Mouse (Mus musculus) lung, postnatal 0 days (tissue): Measurements from ENCODE around the gene Rgs1. TPM values are rescaled to one million over a fixed set of nuclear protein-coding genes. Genes with fewer than 3 reads are reported as not detected.

Experiments
- ATAC-seq: fragments of 200-750 bp; cut with Nextera tagmentation; 2 replicates; pipeline ENCODE4 v1.8.0; 2017; ENCODE audit warnings: moderate library complexity
- DNase-seq: peaks from one replicate; pipeline ENCODE4 v3.0.0-alpha.2; 2016; ENCODE audit warnings: low spot score
- H3K27ac ChIP-seq: fragments of 300-500 bp; sonication (generic); 2 replicates; pipeline ENCODE4 v1.5.1; 2014; ENCODE audit warnings: antibody characterized with exemption, mild to moderate bottlenecking, low read length, mixed read lengths
- H3K27me3 ChIP-seq: fragments of 300-500 bp; sonication (generic); replicated peaks from 2 replicates; pipeline ENCODE4 v1.6.1; 2014; ENCODE audit warnings: low read length, mixed read lengths; ENCODE audit not compliant: insufficient read depth
- H3K36me3 ChIP-seq: fragments of 300-500 bp; sonication (generic); 2 replicates; pipeline ENCODE4 v1.6.1; 2014; ENCODE audit warnings: low read length, mixed read lengths; ENCODE audit not compliant: insufficient read depth
- H3K4me1 ChIP-seq: fragments of 300-500 bp; sonication (generic); 2 replicates; pipeline ENCODE4 v1.6.1; 2014; ENCODE audit warnings: antibody characterized with exemption, low read depth, low read length, mixed read lengths; ENCODE audit not compliant: insufficient read depth
- H3K4me2 ChIP-seq: fragments of 300-500 bp; sonication (generic); replicated peaks from 2 replicates; pipeline ENCODE4 v1.6.1; 2014; ENCODE audit warnings: low read depth, mild to moderate bottlenecking, low read length, moderate library complexity, mixed read lengths
- H3K4me3 ChIP-seq: fragments of 300-500 bp; sonication (generic); 2 replicates; pipeline ENCODE4 v1.5.1; 2014; ENCODE audit warnings: low read depth, low read length
- H3K9ac ChIP-seq: fragments of 300-500 bp; sonication (generic); replicated peaks from 2 replicates; pipeline ENCODE4 v1.6.1; 2014; ENCODE audit warnings: low read depth, mild to moderate bottlenecking
- H3K9me3 ChIP-seq: fragments of 300-500 bp; sonication (generic); 2 replicates; pipeline ENCODE4 v1.6.1; 2016; ENCODE audit warnings: low read length, mixed read lengths
- CTCF ChIP-seq: IDR thresholded peaks from 2 replicates; pipeline ENCODE4 v1.5.1; 2016; ENCODE audit warnings: antibody characterized with exemption, mild to moderate bottlenecking
- EP300 ChIP-seq: IDR thresholded peaks from 2 replicates; pipeline ENCODE4 v1.6.1; 2016; ENCODE audit warnings: antibody characterized with exemption, mild to moderate bottlenecking, control low read depth
- WGBS: fragments of 180-500 bp; shearing (Covaris S2); extraction: QIAGEN DNeasy Blood & Tissue Kit; methylation state at CpG from one replicate; pipeline ENCODE4 v1.1.7; 2014; 5-methylcytosine and 5-hydroxymethylcytosine counted together
- polyA plus RNA-seq: library from polyadenylated mRNA; unstranded; fragments of >200 nt; fragmentation: Nextera tagmentation; extraction: Ambion mirVana; gene quantifications from 2 replicates; pipeline ENCODE4 v1.2.1, GENCODE M21; 2015

Rgs1 gene
- 0.41 and 0.69 TPM in 2 replicates for polyA plus RNA-seq

DNA sequence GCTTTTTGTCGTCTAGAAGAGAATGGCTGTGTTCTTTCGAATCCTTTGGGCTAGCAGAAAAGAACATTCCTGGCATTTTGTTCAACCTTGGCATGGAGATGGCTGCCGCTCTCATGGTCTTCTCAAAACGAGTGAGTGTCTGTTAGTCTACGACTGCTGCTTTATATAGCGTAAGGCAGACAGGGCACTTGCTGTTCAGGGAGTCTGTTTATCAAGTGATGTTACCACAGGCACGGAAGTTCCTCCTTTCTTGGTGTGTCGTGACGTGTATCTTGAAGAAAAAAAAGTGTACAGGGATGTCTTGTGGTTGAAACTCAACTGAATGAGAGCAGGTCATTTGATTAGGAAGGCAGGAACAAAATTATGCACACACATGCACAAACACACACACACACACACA is at the start of gene Rgs1:
Gene Rgs1 (minus strand): TSS at position 320 of the 400 bp plus-strand sequence.
- TF ChIP-seq CTCF, result no peak
- no peak for TF ChIP-seq EP300
- no peak within 1 kb of the TSS for H3K27ac ChIP-seq
- no peak within 1 kb of the TSS for H3K4me2 ChIP-seq
- H3K27me3 ChIP-seq, result no peaks in the 10 kb centered on the region
- 74% methylated on average over 9 of the region's 9 CpGs for WGBS
- no peak for ATAC-seq
- H3K36me3 ChIP-seq, result no peaks in the 10 kb centered on the region
- H3K4me3 ChIP-seq, result no peak within 1 kb of the TSS
- no peaks in the 10 kb centered on the region for H3K9me3 ChIP-seq
- H3K4me1 ChIP-seq, result no peaks in the 10 kb centered on the region
- no peak within 1 kb of the TSS for H3K9ac ChIP-seq
- no peak for DNase-seq

DNA sequence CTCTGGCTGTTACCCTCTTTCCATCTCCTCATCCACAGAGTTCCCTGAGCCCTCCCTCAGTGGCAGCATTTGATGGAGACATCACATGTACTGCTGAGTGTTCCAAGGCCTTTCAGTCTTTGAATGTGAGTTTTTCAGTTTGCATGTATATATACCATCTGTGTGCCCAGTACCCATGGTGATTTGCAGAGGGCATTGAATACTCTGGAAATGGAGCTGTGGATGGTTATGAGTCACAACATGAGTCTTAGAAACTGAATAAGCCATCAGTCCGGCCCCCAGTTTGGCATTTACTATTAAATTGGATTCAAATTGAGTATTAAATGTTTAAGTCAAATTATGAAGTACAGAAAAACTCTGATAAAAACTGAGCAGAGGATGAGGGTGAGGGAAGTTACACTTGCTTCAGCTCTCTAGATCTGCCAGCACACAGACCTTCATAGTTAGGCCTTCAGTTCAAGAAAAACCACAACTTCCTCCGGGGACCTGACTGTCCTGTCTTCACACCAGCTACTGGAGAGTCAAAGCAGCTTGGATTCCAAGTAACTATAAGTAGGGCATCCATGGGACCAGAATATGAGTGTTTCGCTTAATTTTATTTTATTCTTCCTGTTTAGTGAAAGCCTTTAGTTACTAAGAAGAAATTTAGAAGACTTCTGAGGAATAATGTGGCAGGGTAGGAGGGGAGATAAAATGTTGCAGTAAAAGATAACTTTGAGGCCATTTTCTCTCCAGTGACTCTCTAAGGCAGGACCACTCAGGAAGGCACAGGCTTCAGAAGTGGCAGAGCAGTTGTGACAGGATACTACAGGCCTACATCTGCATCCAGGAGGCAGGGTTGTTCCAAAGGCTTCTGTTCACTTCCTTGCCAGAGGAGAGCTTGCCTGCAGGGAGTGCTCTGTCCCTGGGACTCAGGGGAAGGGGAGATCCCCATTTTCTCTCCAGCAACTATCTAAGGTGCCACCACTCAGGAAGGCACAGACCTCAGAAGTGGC is 34.3 kb upstream of the Rgs1 start:
- Histone ChIP-seq H3K36me3 (no peaks in the 10 kb centered on the region), H3K4me2 (no peak overlapping the region), H3K9ac (no peak overlapping the region), H3K9me3 (no peaks in the 10 kb centered on the region), H3K4me3 (no peak overlapping the region), H3K27ac (no peak overlapping the region), H3K27me3 (no peaks in the 10 kb centered on the region), H3K4me1 (no peaks in the 10 kb centered on the region)
- ATAC-seq (no peak), DNase-seq (no peak)
- TF ChIP-seq CTCF, result no peak
- TF ChIP-seq EP300, result no peak
- 78% methylated on average over 3 of the region's 3 CpGs for WGBS

DNA sequence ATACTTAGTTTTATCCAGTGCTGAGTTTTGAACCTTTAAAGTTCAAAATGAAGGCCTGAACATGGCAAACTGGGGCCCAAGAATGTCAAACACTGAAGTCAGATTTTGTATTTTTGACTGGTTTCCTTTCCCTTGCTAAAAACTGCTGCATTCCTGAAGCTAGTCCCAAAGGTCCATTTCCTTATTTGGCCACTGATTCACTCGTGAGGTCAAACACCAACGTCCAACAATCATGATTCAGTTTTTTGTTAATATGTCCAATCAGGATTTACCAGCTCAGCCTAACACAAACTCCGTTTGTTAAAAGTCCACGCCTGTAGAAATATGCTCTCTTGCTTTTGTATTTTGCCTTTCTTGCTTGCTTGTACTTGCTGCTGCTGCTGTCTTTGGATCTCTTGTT is 31.0 kb upstream of the Rgs1 start:
- Histone ChIP-seq H3K27ac (no peak overlapping the region), H3K4me3 (no peak overlapping the region), H3K4me2 (no peak overlapping the region), H3K9me3 (no peaks in the 10 kb centered on the region), H3K36me3 (no peaks in the 10 kb centered on the region), H3K4me1 (no peaks in the 10 kb centered on the region), H3K9ac (no peak overlapping the region), H3K27me3 (no peaks in the 10 kb centered on the region)
- DNase-seq (no peak), ATAC-seq (no peak)
- TF ChIP-seq CTCF (no peak), EP300 (no peak)
- 65% methylated on average over 4 of the region's 4 CpGs for WGBS

DNA sequence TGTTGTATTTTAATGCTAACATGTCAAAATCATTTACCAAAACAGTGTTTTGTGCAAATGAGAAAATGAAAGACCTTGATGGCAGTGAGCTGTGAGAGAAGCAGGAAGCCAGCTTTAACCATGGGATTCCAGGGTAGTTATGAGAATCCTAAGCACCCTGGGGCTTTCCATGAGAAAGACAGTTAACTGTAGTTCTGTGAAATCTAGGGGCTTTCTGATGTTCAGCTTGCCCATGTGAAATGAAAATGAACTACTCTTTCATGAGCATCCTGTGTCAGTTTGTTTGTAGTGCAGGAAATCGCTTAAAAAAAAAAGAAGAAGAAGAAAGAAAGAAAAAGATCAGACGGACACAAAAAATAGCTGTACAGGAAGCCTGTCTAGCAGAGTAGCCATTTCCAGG is 23.9 kb upstream of the Rgs1 start:
- Histone ChIP-seq H3K4me1 (no peaks in the 10 kb centered on the region), H3K9me3 (no peaks in the 10 kb centered on the region), H3K27me3 (no peaks in the 10 kb centered on the region), H3K27ac (no peak overlapping the region), H3K4me2 (no peak overlapping the region), H3K36me3 (no peaks in the 10 kb centered on the region), H3K9ac (no peak overlapping the region), H3K4me3 (no peak overlapping the region)
- TF ChIP-seq CTCF (no peak), EP300 (no peak)
- WGBS, result 60% methylated on average over 2 of the region's 2 CpGs
- DNase-seq (no peak), ATAC-seq (no peak)

DNA sequence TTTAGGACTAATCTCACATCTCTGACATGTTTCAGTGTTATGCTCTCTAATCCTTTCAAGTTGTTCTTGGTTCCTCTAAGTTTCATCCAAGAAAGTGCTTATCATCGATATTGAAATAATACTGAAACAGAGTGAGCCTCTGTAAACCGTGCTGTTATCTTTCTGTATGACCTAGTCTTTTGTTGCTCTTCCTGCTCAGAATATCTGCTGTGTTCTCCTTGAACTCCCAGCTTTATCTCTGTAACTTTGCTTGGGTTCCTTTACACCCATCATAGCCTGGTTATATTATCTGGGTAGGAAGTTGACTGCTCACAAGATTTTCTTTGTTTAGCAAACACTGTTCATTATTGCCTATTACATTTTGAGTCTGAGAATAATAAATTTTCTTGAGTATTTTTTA is 20.1 kb upstream of the Rgs1 start:
- H3K4me1 ChIP-seq, result no peaks in the 10 kb centered on the region
- ATAC-seq, result no peak
- no peak overlapping the region for H3K4me2 ChIP-seq
- no peak overlapping the region for H3K27ac ChIP-seq
- no peak overlapping the region for H3K9ac ChIP-seq
- 78% methylated on average over 2 of the region's 2 CpGs for WGBS
- no peaks in the 10 kb centered on the region for H3K27me3 ChIP-seq
- no peaks in the 10 kb centered on the region for H3K36me3 ChIP-seq
- DNase-seq, result no peak
- no peak overlapping the region for H3K4me3 ChIP-seq
- no peaks in the 10 kb centered on the region for H3K9me3 ChIP-seq
- no peak for TF ChIP-seq EP300
- no peak for TF ChIP-seq CTCF

DNA sequence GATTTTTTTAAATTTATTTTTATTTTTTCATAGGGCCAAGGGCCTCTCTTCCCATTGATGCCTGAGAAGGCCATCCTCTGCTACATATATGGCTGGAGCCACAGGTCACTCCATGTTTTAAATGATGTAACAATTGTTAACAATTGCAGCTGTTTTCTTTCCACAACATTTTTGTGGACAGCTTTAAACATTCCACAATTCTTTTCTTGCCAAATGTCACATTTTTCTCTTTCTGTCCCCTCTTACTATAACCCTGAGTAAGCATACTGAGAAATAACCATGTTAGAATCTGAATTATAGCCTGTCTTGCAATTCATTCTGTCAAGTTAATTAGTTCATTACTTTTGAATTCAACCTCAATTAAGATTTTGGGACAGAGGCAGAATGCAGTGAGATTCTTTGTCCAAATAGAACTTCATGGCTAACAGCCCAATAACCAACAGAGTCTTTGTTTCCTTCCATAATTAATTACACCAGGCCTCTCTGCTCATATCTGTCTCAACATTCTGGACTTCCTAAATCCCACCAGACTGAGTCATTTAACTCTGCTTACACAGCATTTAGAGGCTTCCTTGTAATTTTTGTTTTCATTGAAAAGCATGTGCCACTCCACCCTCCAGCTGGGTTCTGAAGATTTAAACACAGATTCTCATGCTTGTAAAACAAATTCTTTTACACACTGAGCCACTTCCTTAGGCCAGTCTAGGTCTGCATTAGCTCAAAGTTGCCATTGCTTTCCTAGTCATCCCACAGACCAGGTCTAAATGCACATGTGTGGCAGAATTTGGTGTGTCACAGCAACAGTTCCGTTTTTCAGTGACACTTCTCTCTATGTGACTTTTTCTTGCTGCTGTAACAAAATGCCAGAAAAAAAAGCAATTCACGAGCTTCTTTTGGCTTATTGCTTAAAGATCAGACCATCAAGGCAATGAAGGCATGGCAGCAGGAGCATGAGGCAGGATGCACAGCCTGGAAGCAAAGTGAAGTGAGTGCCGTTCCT is 18.7 kb upstream of the Rgs1 start:
- DNase-seq (peak; percentile 16), ATAC-seq (peak; percentile 44)
- TF ChIP-seq EP300 (no peak), CTCF (no peak)
- Histone ChIP-seq H3K27me3 (no peaks in the 10 kb centered on the region), H3K36me3 (no peaks in the 10 kb centered on the region), H3K27ac (no peak overlapping the region), H3K4me1 (no peaks in the 10 kb centered on the region), H3K9me3 (no peaks in the 10 kb centered on the region), H3K4me3 (no peak overlapping the region), H3K9ac (no peak overlapping the region), H3K4me2 (no peak overlapping the region)
- WGBS, result 40% methylated on average over 3 of the region's 3 CpGs
